In genomic region chr3:128040407-128041115, GRCm38 (mm10) we compare ENCODE assay signal across 12 mouse cellular contexts.
DNase-seq lines count a peak whose midpoint lies in the region; ATAC-seq and TF ChIP-seq lines count a peak whose summit lies in the region.
"Had no signal": no experiment of that assay in that cellular context is flagged by ENCODE, and none has a peak within 500 bp of the region (broad histone marks: within the 10 kb centered on the region; RNA-seq: fewer than 3 reads in every experiment).

No protein-coding gene starts in this region.

- no peaks in the 10 kb centered on the region for H3K4me1 ChIP-seq in heart, embryonic 10.5 days
- peaks cover 3% of the 10 kb centered on the region; the same call in 1 of the 2 replicates for H3K4me1 ChIP-seq in heart, embryonic 12.5 days (replicated peaks)
- no peaks in the 10 kb centered on the region for H3K4me1 ChIP-seq in kidney, adult 2 months (ENCODE audit: control insufficient read depth, insufficient read depth, low read length)
- H3K4me1 ChIP-seq in liver, postnatal 0 days (ENCODE audit: insufficient read depth): no peaks in the 10 kb centered on the region
- H3K4me1 ChIP-seq in thymus, adult 2 months (replicated peaks; ENCODE audit: control insufficient read depth, insufficient read depth, low read length): no peaks in the 10 kb centered on the region
- H3K4me1 ChIP-seq: megakaryocyte, embryonic 14.5 days had no signal

- TF ChIP-seq CTCF in kidney, adult 2 months (conservative IDR thresholded peaks at IDR 0.05; ENCODE audit: insufficient read depth, insufficient read length, low read depth, low read length): no peak
- TF ChIP-seq CTCF in liver, postnatal 0 days (IDR thresholded peaks at IDR 0.05; ENCODE audit: low read depth): no peak
- TF ChIP-seq CTCF in thymus, adult 2 months (IDR thresholded peaks at IDR 0.05; ENCODE audit: borderline replicate concordance, control insufficient read depth, extremely low read depth, insufficient read depth, low read length, poor library complexity): no peak

- H3K27me3 ChIP-seq in heart, embryonic 10.5 days (ENCODE audit: insufficient read depth, poor library complexity, severe bottlenecking): no peaks in the 10 kb centered on the region
- no peaks in the 10 kb centered on the region for H3K27me3 ChIP-seq in heart, embryonic 12.5 days (replicated peaks)
- H3K27me3 ChIP-seq in kidney, adult 2 months (replicated peaks; ENCODE audit: control insufficient read depth, insufficient read depth, low read length): no peaks in the 10 kb centered on the region
- no peaks in the 10 kb centered on the region for H3K27me3 ChIP-seq in liver, postnatal 0 days (ENCODE audit: insufficient read depth, low read length)
- H3K27me3 ChIP-seq in thymus, adult 2 months (ENCODE audit: control insufficient read depth, insufficient read depth, low read length): no peaks in the 10 kb centered on the region
- H3K27me3 ChIP-seq: megakaryocyte, embryonic 14.5 days had no signal

- H3K4me2 ChIP-seq in heart, embryonic 12.5 days: no peak overlapping the region
- H3K4me2 ChIP-seq in liver, postnatal 0 days (ENCODE audit: low read depth, low read length): peak overlapping the region; percentile 23; the same call in 1 of the 2 replicates

- no peak for TF ChIP-seq EP300 in liver, postnatal 0 days (IDR thresholded peaks at IDR 0.05; ENCODE audit: low read depth)

- no peak for TF ChIP-seq POLR2A in kidney, adult 2 months (IDR thresholded peaks at IDR 0.05; ENCODE audit: low read depth, low read length)
- TF ChIP-seq POLR2A in thymus, adult 2 months (IDR thresholded peaks at IDR 0.05; ENCODE audit: control insufficient read depth, extremely low read depth, insufficient read depth, low read length, poor library complexity): no peak

- H3K4me3 ChIP-seq in heart, embryonic 10.5 days: no peak overlapping the region
- no peak overlapping the region for H3K4me3 ChIP-seq in heart, embryonic 12.5 days
- no peak overlapping the region for H3K4me3 ChIP-seq in kidney, adult 2 months (ENCODE audit: insufficient read depth, low read depth, low read length)
- H3K4me3 ChIP-seq in liver, postnatal 0 days (ENCODE audit: low read depth, low read length): no peak overlapping the region
- no peak overlapping the region for H3K4me3 ChIP-seq in thymus, adult 2 months (ENCODE audit: control insufficient read depth, insufficient read depth, low read length)
- H3K4me3 ChIP-seq: megakaryocyte, embryonic 14.5 days had no signal

- H3K9me3 ChIP-seq in heart, embryonic 10.5 days: no peaks in the 10 kb centered on the region
- H3K9me3 ChIP-seq in heart, embryonic 12.5 days (replicated peaks): no peaks in the 10 kb centered on the region
- H3K9me3 ChIP-seq in liver, postnatal 0 days (ENCODE audit: low read length): no peaks in the 10 kb centered on the region

- H3K27ac ChIP-seq in heart, embryonic 10.5 days: peak overlapping the region; percentile 45; the same call in 1 of the 2 replicates
- H3K27ac ChIP-seq in heart, embryonic 12.5 days (ENCODE audit: poor library complexity, severe bottlenecking): no peak overlapping the region
- H3K27ac ChIP-seq in kidney, adult 2 months (ENCODE audit: insufficient read depth, low read depth, low read length): no peak overlapping the region
- no peak overlapping the region for H3K27ac ChIP-seq in liver, postnatal 0 days (ENCODE audit: low read depth)
- no peak overlapping the region for H3K27ac ChIP-seq in thymus, adult 2 months (ENCODE audit: control insufficient read depth, insufficient read depth, low read length)

- H3K9ac ChIP-seq in heart, embryonic 12.5 days: no peak overlapping the region
- H3K9ac ChIP-seq in liver, postnatal 0 days (replicated peaks): no peak overlapping the region

- H3K36me3 ChIP-seq in heart, embryonic 10.5 days: no peaks in the 10 kb centered on the region
- no peaks in the 10 kb centered on the region for H3K36me3 ChIP-seq in heart, embryonic 12.5 days
- H3K36me3 ChIP-seq in kidney, adult 2 months (ENCODE audit: control insufficient read depth, insufficient read depth, low read length): no peaks in the 10 kb centered on the region
- H3K36me3 ChIP-seq in liver, postnatal 0 days (replicated peaks; ENCODE audit: insufficient read depth, low read length): no peaks in the 10 kb centered on the region
- H3K36me3 ChIP-seq in thymus, adult 2 months (ENCODE audit: control insufficient read depth, insufficient read depth, low read length): no peaks in the 10 kb centered on the region

- WGBS in heart, embryonic 10.5 days: 57% methylated on average over 12 of the region's 12 CpGs
- 52% methylated on average over 12 of the region's 12 CpGs for WGBS in heart, embryonic 12.5 days
- WGBS in kidney, adult 2 months: 26% methylated on average over 12 of the region's 12 CpGs
- WGBS in liver, postnatal 0 days (ENCODE audit: insufficient replicate concordance): 44% methylated on average over 12 of the region's 12 CpGs
- 48% methylated on average over 12 of the region's 12 CpGs for WGBS in thymus, adult 2 months

- ATAC-seq in heart, embryonic 12.5 days (ENCODE audit: insufficient number of reproducible peaks, low FRiP score): no peak
- ATAC-seq in liver, postnatal 0 days: 0 out of 2 replicates have a peak, but pooled peaks have one; percentile 40
- ATAC-seq in megakaryocyte-erythroid progenitor cell, adult 5-6 weeks (replicated peaks; ENCODE audit: low FRiP score, low TSS enrichment, poor library complexity, severe bottlenecking): no peak
- ATAC-seq: forebrain, embryonic 16.5 days; inflammation-experienced regulatory T-cells, adult 6 months had no signal

- no peak for DNase-seq in heart, embryonic 10.5 days (ENCODE audit: low spot score)
- DNase-seq in embryo, embryonic 11 days: peak; percentile 70
- DNase-seq in kidney, adult 2 months: peak; percentile 24
- no peak for DNase-seq in liver, postnatal 0 days
- no peak for DNase-seq in urinary bladder, postnatal 10 days (ENCODE audit: low spot score)
- no peak for DNase-seq in thymus, adult 2 months
- DNase-seq: cerebellum, postnatal 14 days had no signal

Comparison
In these comparisons a context has a peak if more than half of its experiments do, and no peak if none do; other contexts are left out.
1. DNase-seq: peak in embryo, embryonic 11 days (single experiment) and kidney, adult 2 months (single experiment); none in heart, embryonic 10.5 days (single experiment), liver, postnatal 0 days (single experiment), urinary bladder, postnatal 10 days (single experiment) and thymus, adult 2 months (single experiment).